Mouse (Mus musculus): ENCODE results near the gene Dgki. TPM values are rescaled to one million over a fixed set of nuclear protein-coding genes. Genes with fewer than 3 reads are reported as not detected.

The Dgki gene
- total and polyA plus RNA-seq, 2 experiments from 2014 or later, result 0.11 to 0.33 TPM

DNA sequence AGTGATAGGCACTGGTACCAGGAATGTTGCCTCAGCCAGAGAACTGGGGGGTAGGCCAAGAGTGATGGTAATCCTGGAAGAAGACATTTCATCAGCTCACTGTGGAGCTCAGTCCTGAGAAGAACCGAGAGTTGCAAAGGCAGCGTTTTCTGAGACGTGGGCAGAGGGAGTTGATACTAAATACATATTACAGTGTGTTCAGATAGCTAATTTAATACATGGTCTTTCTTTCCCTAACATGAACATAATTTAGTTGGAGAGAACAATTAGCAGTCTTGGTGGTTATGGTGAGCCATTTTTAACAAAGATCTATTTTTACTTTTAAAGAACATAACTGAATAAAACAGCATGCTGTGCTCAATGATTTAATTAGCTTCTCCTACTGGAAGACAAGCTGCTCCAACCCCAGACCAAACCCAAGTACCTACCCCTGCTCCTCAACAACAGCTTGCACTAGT, 456.9 kb downstream of the Dgki start:
- WGBS, result 46% methylated on average over 3 of the region's 3 CpGs
- DNase-seq (ENCODE audit: low spot score) (no peak), ATAC-seq (ENCODE audit: insufficient read depth, low read depth) (no peak)
- H3K4me1 ChIP-seq (ENCODE audit: control insufficient read depth, insufficient read depth), result 0 out of 2 replicates have a peak, but pooled peaks cover 9% of the 10 kb centered on the region
- no peaks in the 10 kb centered on the region for H3K9me3 ChIP-seq (replicated peaks; ENCODE audit: control insufficient read depth, low read length)
- no peak for TF ChIP-seq EP300 (IDR thresholded peaks at IDR 0.05; ENCODE audit: low read depth)
- TF ChIP-seq CTCF (IDR thresholded peaks at IDR 0.05; ENCODE audit: low read depth), result no peak
- H3K36me3 ChIP-seq (replicated peaks; ENCODE audit: control insufficient read depth, insufficient read depth, low read length), result no peaks in the 10 kb centered on the region
- no peak overlapping the region for H3K9ac ChIP-seq (replicated peaks; ENCODE audit: low read depth, low read length)
- H3K27ac ChIP-seq (ENCODE audit: low read depth), result no peak overlapping the region
- no peak overlapping the region for H3K4me2 ChIP-seq (ENCODE audit: low read depth, low read length)
- H3K4me3 ChIP-seq (ENCODE audit: low read depth, low read length), result no peak overlapping the region
- H3K27me3 ChIP-seq (ENCODE audit: control insufficient read depth, insufficient read depth, low read length), result no peaks in the 10 kb centered on the region

DNA sequence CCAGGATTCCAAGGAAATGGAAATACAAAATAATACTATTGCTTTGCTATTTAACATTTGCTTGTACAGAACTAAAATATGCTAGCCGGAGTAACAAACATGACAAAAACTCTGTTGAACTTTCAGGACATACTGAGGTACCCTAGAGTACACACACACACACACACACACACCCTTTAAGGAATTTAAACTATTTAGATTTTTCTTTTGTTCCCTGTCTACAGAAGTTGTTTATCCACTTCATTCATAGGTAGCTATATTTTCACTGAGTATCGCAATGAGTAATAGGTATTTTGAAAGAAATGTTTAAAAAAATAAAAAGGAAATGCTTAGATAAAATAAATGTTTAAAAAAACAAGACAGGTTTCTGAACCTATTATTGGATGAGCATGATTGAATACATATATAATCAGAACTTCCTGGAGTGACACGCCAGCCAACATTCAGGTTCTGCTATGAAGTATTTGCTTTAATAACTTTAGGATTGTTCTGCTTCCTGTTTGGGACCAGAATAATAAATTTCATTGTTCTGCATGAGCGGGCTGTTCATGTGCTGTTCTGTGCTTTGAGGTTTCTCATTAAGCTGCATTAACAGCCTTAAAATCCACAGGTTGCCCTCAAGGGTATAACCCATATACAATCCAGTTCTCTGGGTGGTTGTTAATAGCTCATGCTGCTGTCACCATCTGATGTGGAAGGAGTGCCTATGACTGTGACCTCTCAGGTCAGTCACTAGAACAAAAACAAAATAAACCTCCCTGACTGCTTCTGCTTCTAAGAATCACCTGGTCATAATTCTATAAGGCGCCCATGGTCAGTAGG, 457.7 kb downstream of the Dgki start:
- Histone ChIP-seq H3K27me3 (ENCODE audit: control insufficient read depth, insufficient read depth, low read length) (no peaks in the 10 kb centered on the region), H3K4me1 (ENCODE audit: control insufficient read depth, insufficient read depth) (0 out of 2 replicates have a peak, but pooled peaks cover 9% of the 10 kb centered on the region), H3K27ac (ENCODE audit: low read depth) (no peak overlapping the region), H3K9me3 (replicated peaks; ENCODE audit: control insufficient read depth, low read length) (no peaks in the 10 kb centered on the region), H3K4me3 (ENCODE audit: low read depth, low read length) (no peak overlapping the region), H3K4me2 (ENCODE audit: low read depth, low read length) (no peak overlapping the region), H3K9ac (replicated peaks; ENCODE audit: low read depth, low read length) (no peak overlapping the region), H3K36me3 (replicated peaks; ENCODE audit: control insufficient read depth, insufficient read depth, low read length) (no peaks in the 10 kb centered on the region)
- ATAC-seq (ENCODE audit: insufficient read depth, low read depth), result no peak
- TF ChIP-seq EP300 (IDR thresholded peaks at IDR 0.05; ENCODE audit: low read depth) (no peak), CTCF (IDR thresholded peaks at IDR 0.05; ENCODE audit: low read depth) (no peak)
- WGBS, result 83% methylated on average over 5 of the region's 5 CpGs
- DNase-seq (ENCODE audit: low spot score), result no peak

DNA sequence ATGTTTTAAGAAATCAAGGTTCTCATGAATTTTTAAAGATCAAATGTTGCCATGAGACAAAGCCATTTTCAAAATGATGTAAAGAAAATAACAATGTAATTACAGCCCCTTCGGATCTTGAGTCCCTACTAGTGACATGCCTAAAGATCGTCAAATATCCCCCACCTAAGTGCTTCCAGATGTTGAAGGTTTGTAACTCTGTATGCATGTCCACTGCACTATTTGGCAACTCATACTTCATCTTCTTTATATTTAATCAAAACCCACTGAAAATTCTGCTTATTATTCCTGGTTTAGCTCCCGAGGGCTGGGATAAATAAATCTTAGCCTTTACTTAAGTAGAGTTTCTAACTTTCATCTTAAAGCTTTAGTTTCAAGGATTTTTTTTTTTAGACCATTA, 458.3 kb downstream of the Dgki start:
- 83% methylated on average over 3 of the region's 3 CpGs for WGBS
- Histone ChIP-seq H3K4me1 (ENCODE audit: control insufficient read depth, insufficient read depth) (0 out of 2 replicates have a peak, but pooled peaks cover 9% of the 10 kb centered on the region), H3K27me3 (ENCODE audit: control insufficient read depth, insufficient read depth, low read length) (no peaks in the 10 kb centered on the region), H3K27ac (ENCODE audit: low read depth) (no peak overlapping the region), H3K4me2 (ENCODE audit: low read depth, low read length) (no peak overlapping the region), H3K9me3 (replicated peaks; ENCODE audit: control insufficient read depth, low read length) (no peaks in the 10 kb centered on the region), H3K9ac (replicated peaks; ENCODE audit: low read depth, low read length) (no peak overlapping the region), H3K4me3 (ENCODE audit: low read depth, low read length) (no peak overlapping the region), H3K36me3 (replicated peaks; ENCODE audit: control insufficient read depth, insufficient read depth, low read length) (no peaks in the 10 kb centered on the region)
- TF ChIP-seq CTCF (IDR thresholded peaks at IDR 0.05; ENCODE audit: low read depth) (no peak), EP300 (IDR thresholded peaks at IDR 0.05; ENCODE audit: low read depth) (no peak)
- no peak for DNase-seq (ENCODE audit: low spot score)
- ATAC-seq (ENCODE audit: insufficient read depth, low read depth), result no peak

DNA sequence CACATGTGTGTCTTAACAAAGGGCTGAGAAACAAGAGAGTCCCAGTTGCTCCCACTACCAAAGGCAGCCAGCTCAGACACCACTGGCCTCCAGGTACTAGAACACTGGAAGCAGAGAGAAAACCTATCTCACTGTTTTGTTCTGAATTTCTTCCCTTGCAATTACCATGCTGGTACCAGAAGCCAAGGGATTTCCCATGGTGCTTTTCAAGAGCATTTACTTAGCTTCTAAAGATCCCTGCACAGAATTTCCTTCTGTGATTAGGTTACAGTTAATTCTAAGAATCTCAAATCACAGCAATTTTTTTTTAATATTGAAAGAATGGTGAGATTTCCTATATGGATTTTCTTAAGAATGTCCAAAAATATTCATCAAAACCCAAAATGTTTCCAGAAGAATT, 458.8 kb downstream of the Dgki start:
- TF ChIP-seq CTCF (IDR thresholded peaks at IDR 0.05; ENCODE audit: low read depth), result no peak
- TF ChIP-seq EP300 (IDR thresholded peaks at IDR 0.05; ENCODE audit: low read depth), result no peak
- Histone ChIP-seq H3K9me3 (replicated peaks; ENCODE audit: control insufficient read depth, low read length) (no peaks in the 10 kb centered on the region), H3K27me3 (ENCODE audit: control insufficient read depth, insufficient read depth, low read length) (no peaks in the 10 kb centered on the region), H3K4me2 (ENCODE audit: low read depth, low read length) (no peak overlapping the region), H3K4me3 (ENCODE audit: low read depth, low read length) (no peak overlapping the region), H3K27ac (ENCODE audit: low read depth) (no peak overlapping the region), H3K36me3 (replicated peaks; ENCODE audit: control insufficient read depth, insufficient read depth, low read length) (no peaks in the 10 kb centered on the region), H3K4me1 (ENCODE audit: control insufficient read depth, insufficient read depth) (0 out of 2 replicates have a peak, but pooled peaks cover 9% of the 10 kb centered on the region), H3K9ac (replicated peaks; ENCODE audit: low read depth, low read length) (no peak overlapping the region)
- ATAC-seq (ENCODE audit: insufficient read depth, low read depth) (no peak), DNase-seq (ENCODE audit: low spot score) (no peak)

DNA sequence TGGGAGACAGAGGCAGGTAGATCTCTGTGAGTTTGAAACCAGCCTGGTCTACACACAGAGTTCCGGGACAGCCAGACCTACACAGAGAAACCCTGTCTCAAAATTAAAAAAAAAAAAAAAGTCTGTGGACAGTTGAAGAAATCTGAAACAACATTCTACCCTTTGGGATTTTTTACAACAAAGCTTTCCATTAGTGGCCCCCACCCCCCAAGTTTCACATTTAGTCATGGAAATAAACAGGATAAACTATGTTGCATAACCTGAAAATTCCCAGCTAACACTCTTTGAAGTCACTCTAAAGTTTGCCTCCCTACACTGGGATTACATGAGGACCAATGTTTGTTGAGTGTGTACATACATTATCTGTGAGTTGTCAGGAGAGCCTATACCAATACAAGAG, 461.2 kb downstream of the Dgki start:
- Histone ChIP-seq H3K4me1 (ENCODE audit: control insufficient read depth, insufficient read depth) (0 out of 2 replicates have a peak, but pooled peaks cover 9% of the 10 kb centered on the region), H3K36me3 (replicated peaks; ENCODE audit: control insufficient read depth, insufficient read depth, low read length) (no peaks in the 10 kb centered on the region), H3K9ac (replicated peaks; ENCODE audit: low read depth, low read length) (no peak overlapping the region), H3K4me2 (ENCODE audit: low read depth, low read length) (no peak overlapping the region), H3K9me3 (replicated peaks; ENCODE audit: control insufficient read depth, low read length) (no peaks in the 10 kb centered on the region), H3K4me3 (ENCODE audit: low read depth, low read length) (no peak overlapping the region), H3K27me3 (ENCODE audit: control insufficient read depth, insufficient read depth, low read length) (no peaks in the 10 kb centered on the region), H3K27ac (ENCODE audit: low read depth) (no peak overlapping the region)
- ATAC-seq (ENCODE audit: insufficient read depth, low read depth) (no peak), DNase-seq (ENCODE audit: low spot score) (no peak)
- no peak for TF ChIP-seq EP300 (IDR thresholded peaks at IDR 0.05; ENCODE audit: low read depth)
- TF ChIP-seq CTCF (IDR thresholded peaks at IDR 0.05; ENCODE audit: low read depth), result no peak
- 96% methylated on average over 1 of the region's 1 CpGs for WGBS
